Mouse (Mus musculus) layer of hippocampus, adult 11-12 months (tissue): ENCODE data around the gene Zfp945.
"Not testable (repeated sequence)": the region's sequence is repeated elsewhere in the genome, so short reads cannot be mapped to it uniquely, and the experiment has no call there.

Source experiments
- DNase-seq: peaks from one replicate; pipeline ENCODE4 v3.0.0; 2022; ENCODE audit warnings: low spot score

The Zfp945 gene

DNA sequence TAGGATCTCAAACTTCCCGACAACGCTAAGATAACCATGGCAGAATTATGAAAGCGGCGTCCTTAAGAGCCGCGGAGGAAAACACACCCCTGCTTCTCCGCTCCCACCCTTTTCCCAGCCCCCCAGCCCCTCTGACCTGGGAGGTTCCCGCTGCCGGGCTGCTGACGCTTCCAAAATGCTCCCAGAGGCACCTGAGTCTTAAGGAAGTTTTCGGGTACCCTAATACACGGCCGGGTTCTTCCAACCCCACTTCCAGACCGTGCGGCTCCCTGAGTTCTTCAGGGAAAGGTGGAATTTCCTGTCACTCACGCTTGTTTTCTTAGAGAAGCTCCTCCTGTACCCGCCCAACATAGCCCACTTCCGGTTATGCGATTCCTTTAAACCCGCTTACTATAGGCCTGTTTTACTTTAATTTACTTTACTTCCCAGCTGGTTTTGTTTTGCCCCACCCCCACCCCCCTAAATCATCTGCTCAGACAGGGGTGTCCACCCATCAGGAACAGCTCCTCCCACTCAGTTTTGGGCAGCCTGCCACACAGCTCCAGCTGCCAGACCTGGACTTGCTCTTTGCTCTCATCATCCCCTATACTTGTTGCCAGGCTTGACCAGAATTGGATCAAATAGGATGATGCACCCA, at the start of gene Zfp945:
Zfp945 (minus strand) TSS at position 290 of the 637 bp plus-strand sequence.
- peak; percentile 51 for DNase-seq

GRCm38 (mm10) chr17:22888302-22888701, 21.4 kb upstream of the Zfp945 start:
- no peak for DNase-seq

DNA sequence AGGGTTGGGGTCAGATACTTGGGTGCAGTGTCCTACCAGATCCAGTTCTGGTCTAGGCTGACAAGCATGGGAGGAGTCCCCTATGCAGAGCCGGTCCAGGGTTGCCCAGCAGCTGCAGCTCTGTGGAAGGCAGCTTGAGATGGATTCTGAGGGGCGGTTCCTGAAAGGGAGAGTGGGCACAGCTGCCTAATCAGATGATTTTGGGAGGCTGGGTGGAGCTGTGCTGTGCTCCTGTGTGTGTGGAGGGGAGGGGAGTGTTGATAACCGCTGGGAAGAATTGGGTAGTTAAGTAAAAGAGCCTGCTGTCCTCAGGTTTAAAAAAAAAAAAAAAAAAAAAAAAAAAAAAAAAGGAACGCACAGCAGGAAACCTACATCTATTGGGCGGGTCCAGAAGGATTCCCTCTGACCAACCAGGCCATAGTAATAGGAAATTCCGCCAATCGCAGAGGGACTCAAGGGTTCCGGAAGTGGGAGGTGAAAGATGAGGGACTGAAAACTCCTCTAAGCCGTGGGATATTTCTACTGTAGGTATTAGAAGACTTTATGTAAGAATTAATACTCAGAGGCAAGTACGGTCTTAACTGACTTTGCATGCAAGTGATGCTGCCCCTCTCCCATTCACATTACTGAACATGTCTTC, 17.2 kb upstream of the Zfp945 start:
- no peak for DNase-seq

DNA sequence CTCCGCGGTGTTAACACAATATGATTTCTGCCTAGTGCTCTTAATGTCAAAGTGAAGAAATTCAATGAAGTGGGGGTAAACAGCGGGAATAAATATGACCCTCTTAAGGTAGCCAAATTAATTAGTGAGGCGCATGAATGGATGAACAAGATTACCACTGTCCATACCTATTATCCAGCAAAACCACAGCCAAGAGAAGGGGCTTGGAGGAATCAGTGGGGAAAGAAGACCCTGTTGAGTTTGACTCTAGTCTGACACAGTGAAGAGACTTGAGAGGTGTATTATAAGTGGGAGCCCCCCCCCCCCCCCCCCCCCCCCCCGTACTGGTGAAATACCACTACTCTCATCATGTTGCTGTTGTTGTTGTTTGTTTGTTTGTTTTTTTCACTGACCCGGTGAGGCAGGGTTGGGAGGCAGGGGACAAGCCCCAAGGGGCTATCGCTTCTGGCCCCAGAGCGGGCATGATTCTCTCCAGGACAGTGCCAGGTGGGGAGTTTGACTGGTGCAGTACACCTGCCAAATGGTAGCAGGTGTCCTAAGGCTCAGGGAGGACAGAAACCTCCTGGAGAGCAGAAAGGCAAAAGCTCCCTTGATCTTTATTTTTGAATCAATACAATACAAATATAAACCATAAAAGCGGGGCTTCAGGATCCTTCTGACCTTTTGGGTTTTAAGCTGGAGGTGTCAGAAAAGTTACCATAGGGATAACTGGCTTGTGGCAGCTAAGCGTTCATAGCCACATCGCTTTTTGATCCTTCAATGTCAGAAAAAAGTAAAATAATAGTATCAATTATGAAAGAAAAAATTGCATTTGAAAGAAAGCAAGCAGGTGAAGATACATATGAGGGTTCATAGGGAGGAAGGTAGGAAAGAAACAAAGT, 10.7 kb upstream of the Zfp945 start:
- no peak for DNase-seq

DNA sequence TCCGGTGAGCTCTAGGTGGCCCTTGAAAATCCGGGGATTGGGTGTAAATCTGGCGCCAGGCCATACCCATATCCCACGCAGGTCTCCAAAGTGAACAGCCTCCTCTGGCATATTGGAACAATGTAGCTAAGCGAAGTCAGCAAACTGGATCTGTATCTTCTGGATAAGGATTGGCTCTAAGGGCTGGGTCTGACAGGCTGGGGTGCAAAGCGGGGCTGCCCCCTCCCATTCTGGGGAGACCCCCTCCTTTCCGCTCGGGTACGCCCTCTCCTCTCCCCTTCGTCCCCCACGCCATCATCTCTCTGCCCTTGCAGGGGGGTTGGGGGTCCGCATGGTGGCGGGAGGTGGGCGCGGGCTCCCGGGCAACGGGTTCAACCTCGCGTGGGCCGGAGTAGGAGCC, 9.4 kb upstream of the Zfp945 start:
- no peak for DNase-seq

GRCm38 (mm10) chr17:22875549-22875948, 8.6 kb upstream of the Zfp945 start:
- not testable (repeated sequence) for DNase-seq

DNA sequence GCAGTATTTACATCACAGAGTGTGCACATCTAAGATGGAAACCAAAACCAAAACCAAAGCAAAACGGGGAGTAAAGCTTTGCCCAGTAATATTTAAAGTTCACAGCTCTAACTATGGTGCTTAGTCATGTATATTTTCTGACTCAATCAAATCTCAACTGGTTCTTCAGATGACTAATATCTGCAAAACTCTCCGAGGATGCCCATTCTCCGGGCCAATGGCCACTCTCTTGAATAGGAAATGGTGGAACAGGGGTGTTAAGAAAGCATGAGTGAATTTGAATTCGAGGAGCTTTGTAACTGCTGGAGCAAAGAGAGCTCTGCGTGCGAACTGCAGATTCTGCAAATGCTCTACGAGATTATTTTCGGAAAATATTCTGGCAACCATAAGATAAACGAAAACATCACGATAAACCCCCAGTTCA, 501 bp downstream of the Zfp945 start:
- DNase-seq = peak; percentile 2

GRCm38 (mm10) chr17:22821166-22821565, 45.8 kb downstream of the Zfp945 start:
- no peak for DNase-seq

- DNase-seq = no peak
These were observed 48.7 kb downstream of the Zfp945 start for GRCm38 (mm10) chr17:22818199-22818595.

DNA sequence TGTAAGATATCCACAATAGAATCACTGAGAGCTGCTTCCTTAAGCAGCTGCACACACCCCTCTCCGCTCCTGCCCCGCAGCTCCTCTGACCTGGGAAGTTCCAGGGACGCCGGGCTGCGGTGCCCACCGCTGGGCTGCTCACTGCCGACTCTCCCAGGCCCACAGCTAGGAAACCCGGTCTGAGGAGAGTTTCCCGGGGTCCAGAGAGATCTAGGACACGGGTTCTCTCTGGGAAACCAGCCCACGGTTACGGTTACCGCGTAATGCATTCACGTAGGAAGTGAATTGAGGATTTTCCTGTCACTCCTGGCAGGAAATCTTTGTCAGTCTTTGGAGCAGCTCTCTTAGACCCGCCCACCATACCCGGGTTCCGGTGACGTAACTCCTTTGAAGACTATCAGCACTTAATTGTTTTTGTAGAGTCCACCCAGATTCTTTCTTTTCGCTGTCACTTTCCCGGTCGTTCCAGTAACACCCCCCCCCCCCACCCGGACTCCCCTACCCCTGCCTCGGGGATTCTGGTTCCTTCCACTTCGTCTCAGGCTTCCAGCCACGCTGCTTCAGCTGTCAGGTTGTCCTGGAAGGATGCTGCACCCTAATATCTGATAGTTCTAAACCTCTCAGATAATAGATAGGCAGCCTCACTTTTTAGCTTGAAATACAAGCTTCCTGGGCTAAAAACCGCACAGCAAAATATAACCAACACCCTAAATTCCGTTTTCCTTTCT, 49.3 kb downstream of the Zfp945 start:
- peak; percentile 64 for DNase-seq

DNA sequence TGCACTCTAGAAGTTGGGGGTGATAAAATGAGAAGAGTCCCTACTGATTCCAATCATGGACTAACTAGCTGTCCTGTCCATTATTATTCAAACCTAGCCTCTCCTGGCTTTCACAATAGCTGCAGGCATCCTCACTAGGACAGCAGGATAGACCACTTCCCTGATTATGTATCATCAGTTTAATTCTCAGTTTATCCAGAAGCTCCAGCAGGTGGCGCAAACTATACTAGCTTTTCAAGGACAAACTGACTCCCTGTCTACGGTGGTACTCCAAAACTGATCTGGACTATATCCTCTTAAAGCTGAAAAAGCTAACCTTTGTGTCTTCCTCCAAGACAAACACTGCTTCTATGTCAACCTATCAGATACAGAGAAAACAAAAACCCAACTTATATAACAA, 67.2 kb downstream of the Zfp945 start:
- DNase-seq = peak; percentile 4
